Mouse (Mus musculus) liver, embryonic 15.5 days (tissue): Measurements from ENCODE around the gene Mospd1. TPM values are rescaled to one million over a fixed set of nuclear protein-coding genes. Genes with fewer than 3 reads are reported as not detected.

Experiments used
- ATAC-seq: fragments of 200-750 bp; cut with Nextera tagmentation; 2 replicates; pipeline ENCODE4 v1.8.0; 2017; ENCODE audit warnings: moderate number of reproducible peaks, mild to moderate bottlenecking, moderate library complexity; ENCODE audit not compliant: insufficient read depth
- H3K27ac ChIP-seq: fragments of 300-500 bp; sonication (generic); replicated peaks from 2 replicates; pipeline ENCODE4 v1.5.1; 2015; ENCODE audit warnings: mild to moderate bottlenecking, inconsistent platforms
- H3K27me3 ChIP-seq: fragments of 300-500 bp; sonication (generic); 2 replicates; pipeline ENCODE4 v1.6.1; 2015; ENCODE audit warnings: mild to moderate bottlenecking, inconsistent platforms
- H3K36me3 ChIP-seq: fragments of 300-500 bp; sonication (generic); replicated peaks from 2 replicates; pipeline ENCODE4 v1.6.1; 2015; ENCODE audit warnings: moderate library complexity, mild to moderate bottlenecking, inconsistent platforms
- H3K4me1 ChIP-seq: fragments of 300-500 bp; sonication (generic); replicated peaks from 2 replicates; pipeline ENCODE4 v1.6.1; 2015; ENCODE audit warnings: inconsistent platforms
- H3K4me2 ChIP-seq: fragments of 300-500 bp; sonication (generic); 2 replicates; pipeline ENCODE4 v1.6.1; 2015; ENCODE audit warnings: moderate library complexity, mild to moderate bottlenecking, inconsistent platforms
- H3K4me3 ChIP-seq: fragments of 300-500 bp; sonication (generic); replicated peaks from 2 replicates; pipeline ENCODE4 v1.5.1; 2015; ENCODE audit warnings: mild to moderate bottlenecking, inconsistent platforms
- H3K9ac ChIP-seq: fragments of 300-500 bp; sonication (generic); 2 replicates; pipeline ENCODE4 v1.6.1; 2015; ENCODE audit warnings: moderate library complexity, mild to moderate bottlenecking, inconsistent platforms
- H3K9me3 ChIP-seq: fragments of 300-500 bp; sonication (generic); replicated peaks from 2 replicates; pipeline ENCODE4 v1.6.1; 2016; ENCODE audit warnings: inconsistent platforms
- WGBS: fragments of 180-500 bp; shearing (Covaris S2); methylation state at CpG from one replicate; pipeline ENCODE4 v1.1.7; 2015; ENCODE audit warnings: mixed read lengths; ENCODE audit not compliant: insufficient replicate concordance; 5-methylcytosine and 5-hydroxymethylcytosine counted together
- polyA plus RNA-seq: library from polyadenylated mRNA; unstranded; fragments of >200 nt; fragmentation: Nextera tagmentation; extraction: Ambion mirVana; gene quantifications from 2 replicates; pipeline ENCODE4 v1.2.1, GENCODE M21; 2015

Gene Mospd1
- 30.7 and 36.4 TPM in 2 replicates for polyA plus RNA-seq

- Histone ChIP-seq H3K27ac (peak within 1 kb of the TSS; percentile 88), H3K9ac (peak within 1 kb of the TSS; percentile 78), H3K27me3 (no peaks in the 10 kb centered on the region), H3K4me2 (peak within 1 kb of the TSS; percentile 68), H3K4me1 (peaks cover 27% of the 10 kb centered on the region), H3K4me3 (peak within 1 kb of the TSS; percentile 74), H3K9me3 (no peaks in the 10 kb centered on the region), H3K36me3 (no peaks in the 10 kb centered on the region)
- 17% methylated on average over 12 of the region's 15 CpGs for WGBS
- ATAC-seq: peak; percentile 86
These were observed at the start of gene Mospd1 for GRCm38 (mm10) chrX:53370366-53370740. TSS of gene Mospd1 (minus strand) at chrX:53370502.

DNA sequence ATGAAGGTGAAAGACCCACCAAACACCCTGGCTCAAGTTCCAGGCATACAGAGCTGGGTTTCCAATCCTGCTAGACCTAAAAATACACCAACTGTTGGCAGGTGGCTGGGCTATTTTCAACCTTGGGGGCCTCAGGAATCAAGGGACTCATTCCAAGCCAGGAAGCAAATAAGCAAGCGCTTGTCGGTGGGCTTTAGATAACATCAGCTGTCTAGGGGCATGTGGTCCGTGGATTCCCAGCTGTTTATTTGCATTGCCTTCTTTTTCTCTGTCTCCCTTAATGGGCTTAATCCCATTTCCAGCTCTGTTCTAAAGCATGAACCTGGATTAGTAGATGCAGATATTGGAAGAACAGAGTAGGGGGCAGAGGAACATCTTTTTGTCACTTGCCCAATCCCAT, 16.1 kb upstream of the Mospd1 start:
- H3K9ac ChIP-seq: no peak overlapping the region
- H3K27ac ChIP-seq: no peak overlapping the region
- H3K4me3 ChIP-seq: no peak overlapping the region
- 40% methylated on average over 3 of the region's 3 CpGs for WGBS
- no peaks in the 10 kb centered on the region for H3K9me3 ChIP-seq
- no peak overlapping the region for H3K4me2 ChIP-seq
- H3K4me1 ChIP-seq: no peaks in the 10 kb centered on the region
- no peaks in the 10 kb centered on the region for H3K27me3 ChIP-seq
- no peak for ATAC-seq
- no peaks in the 10 kb centered on the region for H3K36me3 ChIP-seq

DNA sequence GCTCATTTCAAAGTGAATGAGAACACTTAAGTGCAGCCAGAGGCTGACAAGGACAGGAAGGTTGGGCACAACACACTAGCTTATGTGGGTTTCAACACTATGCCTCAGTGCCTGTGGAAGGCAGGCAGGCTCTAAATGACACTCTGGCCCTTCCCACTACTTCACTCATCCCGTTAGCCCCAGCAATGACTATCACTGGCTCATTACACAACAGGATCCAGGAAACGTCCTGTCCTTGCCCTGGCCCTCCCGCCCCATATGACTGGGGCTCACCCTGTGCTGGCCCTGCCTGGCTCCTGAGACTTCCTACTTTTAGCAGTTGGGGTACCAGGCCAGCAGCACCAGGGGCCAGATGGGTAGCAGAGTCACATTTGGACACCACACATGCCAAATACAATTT, 12.8 kb upstream of the Mospd1 start:
- WGBS: 25% methylated on average over 3 of the region's 3 CpGs
- no peak overlapping the region for H3K4me3 ChIP-seq
- H3K36me3 ChIP-seq: no peaks in the 10 kb centered on the region
- no peak overlapping the region for H3K27ac ChIP-seq
- no peaks in the 10 kb centered on the region for H3K9me3 ChIP-seq
- H3K4me1 ChIP-seq: no peaks in the 10 kb centered on the region
- no peak overlapping the region for H3K9ac ChIP-seq
- ATAC-seq: no peak
- no peak overlapping the region for H3K4me2 ChIP-seq
- H3K27me3 ChIP-seq: no peaks in the 10 kb centered on the region

- H3K4me2 ChIP-seq: peak overlapping the region; percentile 68
- WGBS: 15% methylated on average over 25 of the region's 25 CpGs
- ATAC-seq: peak; percentile 92
- peak overlapping the region; percentile 78 for H3K9ac ChIP-seq
- H3K4me3 ChIP-seq: peak overlapping the region; percentile 74
- peaks cover 31% of the 10 kb centered on the region for H3K4me1 ChIP-seq
- H3K9me3 ChIP-seq: no peaks in the 10 kb centered on the region
- H3K27ac ChIP-seq: peak overlapping the region; percentile 88
- no peaks in the 10 kb centered on the region for H3K36me3 ChIP-seq
- H3K27me3 ChIP-seq: no peaks in the 10 kb centered on the region
These were observed 552 bp downstream of the Mospd1 start for GRCm38 (mm10) chrX:53369534-53370365.

GRCm38 (mm10) chrX:53364668-53365383, 5.5 kb downstream of the Mospd1 start:
- H3K27me3 ChIP-seq: no peaks in the 10 kb centered on the region
- H3K4me1 ChIP-seq: peaks cover 43% of the 10 kb centered on the region
- H3K4me3 ChIP-seq: peak overlapping the region; percentile 28; the same call in 1 of the 2 replicates
- H3K9ac ChIP-seq: no peak overlapping the region
- peak overlapping the region; percentile 50 for H3K4me2 ChIP-seq
- WGBS: 26% methylated on average over 7 of the region's 7 CpGs
- 0 out of 2 replicates have a peak, but pooled peaks have one; percentile 34 for ATAC-seq
- H3K9me3 ChIP-seq: no peaks in the 10 kb centered on the region
- H3K27ac ChIP-seq: peak overlapping the region; percentile 53; the same call in 1 of the 2 replicates
- H3K36me3 ChIP-seq: no peaks in the 10 kb centered on the region

DNA sequence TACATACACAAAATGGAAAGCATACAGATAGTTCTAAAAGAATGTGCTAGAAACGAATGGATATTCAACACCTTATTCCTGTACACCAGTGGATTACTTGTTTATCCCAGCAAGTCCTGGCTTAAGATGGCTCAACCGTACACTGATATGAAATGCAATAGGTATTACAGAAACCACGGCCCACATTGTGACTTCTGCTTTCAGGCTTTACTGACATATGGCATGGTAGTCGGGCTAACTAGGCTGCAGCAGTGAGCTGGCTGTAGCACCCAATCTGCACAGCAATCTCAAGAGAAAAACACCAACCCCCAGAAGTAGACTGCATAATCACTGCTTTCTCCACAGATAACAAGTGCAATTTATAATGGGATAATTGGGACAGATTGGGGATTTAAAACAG, 21.9 kb downstream of the Mospd1 start:
- no peak overlapping the region for H3K27ac ChIP-seq

DNA sequence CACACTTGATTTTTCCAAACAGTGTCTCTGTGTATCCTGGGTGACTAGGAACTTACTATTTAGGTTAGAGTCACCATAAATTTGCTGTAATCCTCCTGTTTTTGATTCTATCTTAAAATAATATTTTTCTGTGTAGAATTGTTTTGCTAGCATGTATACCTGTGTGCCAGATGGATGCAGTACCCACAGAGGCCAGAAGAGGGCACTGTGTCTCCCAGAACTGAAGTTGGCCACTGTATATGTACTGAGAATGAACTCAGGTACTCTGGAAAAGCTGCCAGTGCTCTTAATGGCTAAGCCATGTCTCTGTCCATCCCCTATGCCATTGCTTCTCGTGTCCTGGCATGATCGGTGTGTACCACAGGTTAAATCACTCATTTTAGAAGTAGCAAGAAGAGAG, 28.8 kb downstream of the Mospd1 start:
- no peaks in the 10 kb centered on the region for H3K9me3 ChIP-seq
- H3K27me3 ChIP-seq: no peaks in the 10 kb centered on the region
- ATAC-seq: no peak
- peaks cover 12% of the 10 kb centered on the region for H3K36me3 ChIP-seq
- H3K4me2 ChIP-seq: no peak overlapping the region
- H3K9ac ChIP-seq: no peak overlapping the region
- no peak overlapping the region for H3K27ac ChIP-seq
- WGBS: 48% methylated on average over 2 of the region's 2 CpGs
- H3K4me3 ChIP-seq: no peak overlapping the region
- H3K4me1 ChIP-seq: no peaks in the 10 kb centered on the region

More for the DNA sequence above, 21.9 kb downstream of the Mospd1 start:
- Histone ChIP-seq H3K4me2 (no peak overlapping the region), H3K4me1 (no peaks in the 10 kb centered on the region), H3K9ac (no peak overlapping the region), H3K36me3 (peaks cover 71% of the 10 kb centered on the region), H3K27me3 (no peaks in the 10 kb centered on the region), H3K4me3 (no peak overlapping the region), H3K9me3 (no peaks in the 10 kb centered on the region)
- 68% methylated on average over 4 of the region's 4 CpGs for WGBS
- no peak for ATAC-seq

DNA sequence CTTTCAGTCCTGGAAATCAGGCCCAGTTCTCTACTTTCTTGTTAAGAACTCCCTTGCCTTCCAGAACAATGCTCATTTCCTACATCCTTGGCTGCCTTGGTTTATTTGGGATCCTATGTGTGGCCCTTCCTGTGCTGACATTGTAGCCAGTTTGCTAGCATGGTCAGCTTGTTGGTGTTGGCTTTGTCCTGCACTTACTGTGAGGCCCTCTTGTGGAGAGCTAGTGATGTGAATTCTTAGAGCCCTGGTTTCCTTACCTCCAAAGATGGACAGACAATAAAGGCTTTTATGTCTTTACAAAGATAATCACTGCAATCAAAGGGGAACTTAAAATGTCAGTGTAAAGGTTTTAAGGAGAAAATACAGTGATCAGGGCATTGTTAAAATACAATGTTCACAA, 32.9 kb downstream of the Mospd1 start:
- Histone ChIP-seq H3K4me1 (no peaks in the 10 kb centered on the region), H3K4me3 (no peak overlapping the region), H3K9ac (no peak overlapping the region), H3K27me3 (no peaks in the 10 kb centered on the region), H3K4me2 (no peak overlapping the region), H3K9me3 (no peaks in the 10 kb centered on the region), H3K27ac (no peak overlapping the region), H3K36me3 (no peaks in the 10 kb centered on the region)
- ATAC-seq: no peak

DNA sequence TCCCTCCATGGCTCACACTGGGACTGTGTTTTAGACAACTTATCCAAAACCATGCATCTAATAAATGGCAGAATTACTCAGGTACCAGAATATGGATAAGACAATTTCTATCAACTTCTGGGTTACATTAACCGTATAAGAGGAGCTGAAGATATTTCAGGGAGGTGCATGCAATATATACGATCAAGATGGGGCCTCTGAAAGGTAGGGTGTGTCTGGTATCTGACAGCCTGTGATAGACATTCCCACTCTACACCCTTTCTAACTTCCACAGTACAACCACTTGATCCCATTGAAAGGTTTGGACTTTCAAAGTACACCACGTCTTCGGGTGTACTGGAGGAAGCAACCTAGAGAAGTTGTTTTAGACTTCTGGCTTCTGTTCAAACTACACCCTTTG, 39.9 kb downstream of the Mospd1 start:
- Histone ChIP-seq H3K36me3 (no peaks in the 10 kb centered on the region), H3K4me2 (no peak overlapping the region), H3K27ac (no peak overlapping the region), H3K9me3 (no peaks in the 10 kb centered on the region), H3K4me3 (no peak overlapping the region), H3K9ac (no peak overlapping the region), H3K4me1 (peaks cover 3% of the 10 kb centered on the region; the same call in 1 of the 2 replicates), H3K27me3 (no peaks in the 10 kb centered on the region)
- ATAC-seq: no peak
- WGBS: 64% methylated on average over 4 of the region's 4 CpGs

GRCm38 (mm10) chrX:53321111-53321510, 49.2 kb downstream of the Mospd1 start:
- WGBS: 59% methylated on average over 4 of the region's 4 CpGs
- H3K4me2 ChIP-seq: no peak overlapping the region
- no peaks in the 10 kb centered on the region for H3K9me3 ChIP-seq
- ATAC-seq: no peak
- H3K27me3 ChIP-seq: no peaks in the 10 kb centered on the region
- H3K4me3 ChIP-seq: no peak overlapping the region
- no peak overlapping the region for H3K9ac ChIP-seq
- no peak overlapping the region for H3K27ac ChIP-seq
- no peaks in the 10 kb centered on the region for H3K4me1 ChIP-seq
- no peaks in the 10 kb centered on the region for H3K36me3 ChIP-seq

DNA sequence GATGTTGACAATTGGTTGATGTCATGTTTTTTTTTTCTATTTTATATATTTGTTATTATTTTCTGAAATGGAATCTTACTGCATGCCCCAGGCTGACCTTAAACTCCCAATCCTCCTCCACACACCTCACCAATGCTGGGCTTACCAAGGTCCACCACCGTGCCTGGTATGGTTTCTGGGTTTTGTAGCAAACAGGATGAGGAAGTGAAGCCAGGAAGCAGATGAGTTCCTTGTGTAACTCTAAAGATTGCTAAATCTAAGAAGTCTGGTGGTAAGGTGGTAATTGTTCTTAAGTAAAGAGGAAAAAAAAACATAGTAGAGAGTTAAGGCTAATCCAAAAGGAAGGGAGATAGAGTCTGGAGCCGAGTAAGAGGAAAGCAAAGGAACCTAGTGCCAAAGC, 49.7 kb downstream of the Mospd1 start:
- Histone ChIP-seq H3K4me1 (no peaks in the 10 kb centered on the region), H3K4me3 (no peak overlapping the region), H3K27me3 (no peaks in the 10 kb centered on the region), H3K4me2 (no peak overlapping the region), H3K27ac (no peak overlapping the region), H3K36me3 (no peaks in the 10 kb centered on the region), H3K9ac (no peak overlapping the region), H3K9me3 (no peaks in the 10 kb centered on the region)
- WGBS: 20% methylated on average over 2 of the region's 2 CpGs
- no peak for ATAC-seq
